Mouse (Mus musculus) lung, postnatal 10 days (tissue): ENCODE measurements at regions not wholly inside any gene's neighbourhood (a gene's known extent, or its start where the extent isn't known, plus 50 kb on each side); places are given as distances from the start of the nearest gene placed in this dataset.

ENCODE experiments used
- DNase-seq: peaks from one replicate; pipeline ENCODE4 v3.0.0; 2021

DNA sequence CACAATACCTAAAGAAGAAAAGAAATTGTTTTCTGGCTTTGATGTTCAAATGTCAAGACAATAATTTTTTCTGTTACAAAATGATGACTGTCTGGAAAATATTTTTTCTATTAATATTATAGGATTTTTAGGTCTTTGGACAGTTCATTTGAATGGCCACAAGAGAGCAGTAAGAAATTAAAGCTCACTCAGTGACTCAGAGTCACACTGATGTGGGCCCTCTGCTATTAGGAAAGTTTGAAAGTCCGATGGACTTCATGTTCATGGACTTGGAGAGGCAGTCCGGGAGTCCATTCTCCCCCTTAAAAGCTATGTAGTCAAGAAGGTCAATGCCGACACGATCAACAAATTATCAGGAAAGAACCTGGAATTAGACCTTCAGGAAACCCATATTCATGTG, 657.0 kb downstream of the Mecom start:
- peak; percentile 9 for DNase-seq

DNA sequence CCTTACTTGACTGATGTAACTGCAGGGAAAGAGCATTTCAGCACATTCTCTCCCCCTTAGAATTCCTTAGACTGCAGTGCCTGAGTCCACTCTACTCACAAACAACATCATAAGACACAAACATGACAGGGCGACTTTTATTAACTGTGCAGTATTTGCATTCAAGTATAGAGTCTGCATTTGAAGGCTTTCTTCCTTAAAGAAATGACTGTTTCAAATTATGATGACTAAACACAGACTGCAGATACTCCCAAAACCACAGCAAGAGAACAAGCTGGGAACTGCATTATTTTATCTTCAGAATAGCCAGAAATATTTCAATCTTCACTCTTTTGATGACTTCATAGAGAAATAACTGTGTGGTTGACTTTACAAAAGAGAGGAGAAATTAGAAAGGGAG, 657.5 kb downstream of the Mecom start:
- DNase-seq, result no peak

DNA sequence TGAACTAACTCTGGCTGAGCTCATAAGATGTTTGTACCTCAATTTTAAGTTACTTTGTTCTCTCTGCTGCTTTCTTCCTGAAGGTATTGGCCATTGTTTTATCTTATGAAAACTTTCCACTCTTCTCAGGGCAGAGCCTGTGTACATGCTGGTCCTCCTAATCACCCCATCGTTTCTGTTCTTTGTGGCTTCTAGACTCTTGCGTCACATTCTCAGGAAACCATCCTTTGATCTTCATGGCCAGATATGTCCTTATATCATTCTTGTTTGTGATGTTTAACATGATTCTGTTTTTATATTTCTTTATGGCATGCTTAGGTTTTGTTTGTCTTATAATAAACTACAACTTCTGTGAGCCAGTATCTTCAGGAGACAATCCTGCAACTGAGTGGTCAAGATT, 658.2 kb downstream of the Mecom start:
- DNase-seq, result no peak

DNA sequence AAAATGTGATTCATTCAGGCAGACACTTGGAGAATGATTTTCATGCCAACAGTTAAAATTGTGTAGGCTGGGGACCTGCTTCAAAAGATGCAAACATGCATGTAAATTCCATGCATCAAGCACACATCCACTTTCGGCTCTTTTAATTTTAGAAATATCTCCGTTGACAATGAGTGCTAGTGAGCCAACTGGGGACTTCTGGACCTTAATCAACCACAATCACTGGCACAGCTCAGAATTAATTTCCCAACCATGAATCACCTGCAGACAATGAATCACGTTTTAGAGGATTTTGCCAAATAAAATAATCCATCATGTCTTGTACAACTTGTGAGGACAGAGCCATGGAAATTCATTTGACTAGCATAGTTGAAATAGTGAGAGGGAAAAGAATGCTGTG, 667.8 kb downstream of the Mecom start:
- DNase-seq, result no peak

DNA sequence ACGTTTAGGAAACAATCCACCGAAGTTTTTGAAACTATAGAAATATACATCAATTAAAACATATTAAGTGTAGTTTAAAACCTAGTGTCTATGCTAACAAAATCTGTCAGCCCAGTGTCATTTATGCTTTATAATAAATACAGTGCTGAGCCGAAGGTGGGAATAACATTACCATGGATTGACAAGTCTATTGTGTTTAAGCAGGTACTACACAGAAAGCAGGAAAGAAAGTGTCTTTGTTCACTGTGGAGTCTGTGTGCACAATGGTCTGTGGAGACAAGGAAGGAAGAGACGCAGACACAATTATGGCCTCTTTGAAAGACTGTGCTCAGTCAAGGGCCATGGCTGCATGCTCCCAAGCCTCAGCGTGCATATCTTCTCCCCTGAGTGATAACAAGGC, 672.0 kb downstream of the Mecom start:
- no peak for DNase-seq

DNA sequence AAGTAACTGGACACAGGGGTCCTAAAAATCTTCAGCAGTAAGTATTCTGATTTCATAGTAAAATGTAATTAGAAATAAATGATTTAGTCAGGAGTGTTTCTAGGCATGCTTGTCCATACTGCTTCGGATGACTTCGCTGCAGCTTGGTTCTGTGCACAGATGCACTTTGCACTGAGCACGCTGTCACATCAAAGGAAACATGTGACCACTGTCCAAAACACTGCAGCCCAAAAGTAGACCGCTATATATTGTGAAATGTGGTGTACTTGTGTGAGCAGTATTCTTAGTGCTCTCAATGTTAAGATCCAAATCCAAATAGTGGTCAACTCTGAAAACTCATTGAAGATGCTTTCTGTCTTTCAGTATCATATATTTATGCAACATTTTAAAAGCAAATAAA, 685.4 kb downstream of the Mecom start:
- no peak for DNase-seq

DNA sequence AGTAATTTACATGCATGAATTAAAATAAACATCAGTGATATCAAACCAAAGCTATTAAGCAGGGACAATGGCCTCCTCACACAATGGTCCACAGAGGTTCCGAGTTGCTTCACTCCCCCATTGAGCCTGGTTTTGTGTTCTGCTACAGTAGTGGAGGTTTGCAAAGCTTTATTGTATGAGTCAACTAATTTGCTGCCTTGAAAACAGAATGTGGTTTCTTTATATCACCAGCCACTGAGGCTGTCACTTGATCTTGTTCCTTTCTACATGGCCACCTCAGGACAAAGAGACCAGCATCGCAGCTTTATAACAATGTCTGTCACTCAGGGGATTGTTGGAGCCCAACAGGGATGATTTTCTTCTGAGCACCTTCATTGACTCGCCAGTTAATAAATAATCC, 695.3 kb downstream of the Mecom start:
- no peak for DNase-seq

DNA sequence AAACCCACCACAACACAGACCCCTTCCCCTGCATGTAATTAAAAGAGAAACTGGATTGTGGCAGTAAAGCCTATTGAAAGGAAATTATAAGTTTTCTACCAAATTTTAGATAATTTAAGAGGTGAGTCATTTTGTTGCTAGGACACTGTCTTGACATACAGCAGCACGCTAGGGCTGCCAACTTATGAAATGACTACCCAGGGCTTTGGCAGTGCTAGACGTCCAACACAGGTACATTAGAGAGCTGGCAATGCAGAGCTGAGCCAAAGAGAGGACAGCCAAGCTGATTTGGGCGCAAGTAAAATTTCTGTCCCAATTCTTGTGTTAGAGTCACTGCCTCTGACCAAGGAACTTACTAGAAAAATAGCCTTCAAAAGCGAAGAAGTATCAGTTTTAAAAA, 712.4 kb downstream of the Mecom start:
- DNase-seq, result no peak

DNA sequence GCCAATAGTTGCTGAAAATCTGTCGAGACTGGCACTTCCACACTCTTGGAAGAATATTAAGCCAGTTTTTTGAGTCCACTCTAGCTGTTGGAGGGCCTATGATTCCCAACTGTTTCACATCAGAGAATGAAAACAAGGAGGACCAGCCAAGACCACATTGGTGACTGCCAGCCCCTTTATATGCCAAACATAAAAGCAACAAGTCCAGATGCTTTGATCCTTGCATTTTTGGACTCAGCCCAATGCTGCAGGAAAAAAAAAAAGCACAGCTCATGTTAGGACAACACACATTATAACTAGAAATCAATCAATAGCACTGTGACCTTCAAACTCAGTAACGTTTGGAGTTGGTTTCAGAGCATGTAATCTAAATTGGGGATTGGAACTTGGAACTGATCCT, 712.9 kb downstream of the Mecom start:
- peak; percentile 15 for DNase-seq

DNA sequence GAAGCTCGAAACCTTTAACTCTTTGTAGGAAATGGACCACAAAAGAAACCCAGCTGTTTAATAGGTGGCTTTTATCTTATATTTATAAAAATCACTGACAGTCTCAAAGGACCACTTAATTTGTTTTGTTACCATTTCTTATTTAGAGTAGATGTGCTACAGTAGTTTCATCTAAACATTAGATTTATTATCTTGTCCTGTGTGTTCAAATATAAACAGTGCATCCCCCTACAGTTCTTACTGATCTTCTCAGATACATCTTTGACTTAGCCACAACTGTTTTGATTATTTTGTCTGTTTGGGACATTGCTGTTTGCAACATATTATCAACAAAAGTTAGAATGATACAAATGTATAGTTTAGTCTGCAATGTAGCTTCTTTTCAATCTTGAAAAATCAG, 716.5 kb downstream of the Mecom start:
- no peak for DNase-seq

DNA sequence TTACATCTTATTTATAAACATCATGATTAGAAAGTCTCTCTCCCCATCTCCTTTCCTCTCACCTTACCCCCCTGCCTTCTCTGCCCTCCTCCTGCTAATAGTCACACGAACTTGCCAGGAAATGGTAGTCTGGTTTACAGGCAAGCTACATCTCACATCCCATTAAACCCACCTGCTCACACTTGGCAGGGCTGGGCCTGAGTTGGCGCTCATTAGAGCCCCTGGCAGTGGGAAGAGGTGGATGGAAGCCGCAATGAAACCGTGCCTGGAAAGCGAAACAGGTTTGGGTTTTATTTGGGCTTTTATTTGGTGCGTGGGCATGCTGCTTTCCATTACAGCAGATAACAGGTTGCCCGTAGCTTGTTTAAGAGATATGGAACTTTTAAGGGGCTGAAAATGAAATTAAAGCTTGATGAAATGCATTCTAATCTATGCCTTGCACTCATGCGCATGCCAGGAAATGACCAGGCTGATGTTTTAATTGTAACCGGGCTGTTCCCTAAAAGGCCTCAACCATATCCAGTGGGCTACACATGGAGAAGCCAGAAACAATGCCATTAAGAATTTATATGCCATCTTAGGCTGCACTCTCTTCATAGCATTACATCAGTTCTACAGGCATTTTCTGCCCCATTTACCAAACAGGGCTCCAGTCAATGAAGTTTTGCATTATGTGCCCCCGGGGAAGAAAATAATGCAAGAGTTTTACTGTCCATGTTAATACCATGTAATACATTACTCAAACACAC, 725.0 kb downstream of the Mecom start:
- DNase-seq, result no peak

DNA sequence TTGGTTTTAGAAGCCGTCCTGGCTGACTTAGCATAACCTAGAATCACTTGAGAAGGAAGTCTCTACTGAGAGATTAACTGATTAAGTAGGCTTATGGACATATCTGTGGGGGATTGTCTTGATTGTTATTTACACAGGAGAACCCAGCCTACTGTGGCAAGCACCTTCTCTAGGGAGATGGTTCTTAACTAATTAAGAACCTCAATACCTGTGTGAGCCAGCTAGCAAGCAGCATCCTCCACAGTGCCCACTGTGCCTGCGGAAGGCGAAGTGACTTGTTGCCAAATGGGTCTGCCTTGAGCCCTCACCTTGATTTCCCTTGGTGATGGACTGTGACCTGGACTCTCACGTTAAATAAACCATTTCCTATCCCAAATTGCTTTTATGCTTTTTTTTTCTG, 730.8 kb downstream of the Mecom start:
- DNase-seq, result no peak

DNA sequence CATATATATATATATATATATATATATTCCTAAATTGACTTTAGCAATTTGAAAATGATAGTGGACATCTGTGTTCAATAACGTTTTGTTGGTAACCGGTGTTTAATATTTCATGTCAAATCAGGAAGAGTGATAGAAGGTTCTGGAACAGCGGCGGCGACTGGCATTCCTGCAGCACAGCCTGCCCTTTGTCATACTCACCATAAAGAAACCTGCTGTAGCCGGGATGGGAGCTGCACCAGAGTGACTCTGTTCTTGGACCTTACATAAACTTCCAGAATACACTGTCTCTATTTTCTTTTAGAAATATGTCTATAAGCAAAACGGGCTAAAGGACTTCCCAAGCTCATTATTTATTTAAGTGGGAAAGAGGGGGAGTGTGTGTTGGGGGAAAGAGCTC, 731.5 kb downstream of the Egfem1 start:
- DNase-seq, result no peak

DNA sequence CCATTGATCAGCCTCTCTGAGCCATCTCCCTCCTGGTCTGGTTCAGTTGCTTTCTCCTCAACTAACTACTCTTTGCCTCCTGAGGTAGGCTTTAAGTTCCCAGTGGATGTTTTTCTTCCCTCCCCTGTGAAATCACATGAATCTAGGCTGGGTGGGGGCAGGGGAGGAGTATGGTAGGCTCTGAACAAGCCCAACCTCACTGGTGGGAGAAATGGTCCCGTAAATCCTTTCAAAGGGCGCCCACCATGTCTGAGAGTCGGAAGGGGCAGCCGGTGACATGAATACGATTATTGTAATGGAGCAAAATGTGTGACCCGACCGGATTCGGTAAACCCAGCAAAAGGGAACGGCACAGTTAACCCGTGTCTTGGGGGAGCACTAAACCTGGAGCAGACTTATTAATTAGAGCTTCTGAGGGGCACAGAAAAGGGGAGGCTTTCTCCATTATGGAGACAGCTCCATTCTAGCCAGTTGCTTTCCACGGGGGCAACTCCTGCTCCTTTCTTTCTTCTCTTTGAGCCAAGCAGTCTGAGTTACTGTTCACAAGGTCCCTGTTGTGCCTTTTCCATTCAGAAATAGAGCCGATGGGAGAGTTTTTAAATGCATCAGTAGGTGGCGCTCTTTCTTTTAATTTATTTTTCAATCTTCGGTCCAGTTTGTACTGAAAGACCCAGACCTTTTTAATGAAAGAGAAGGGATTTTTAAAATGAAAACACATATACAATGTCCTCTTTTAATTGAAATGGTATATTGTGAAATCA, 730.8 kb downstream of the Egfem1 start:
- peak; percentile 58 for DNase-seq

DNA sequence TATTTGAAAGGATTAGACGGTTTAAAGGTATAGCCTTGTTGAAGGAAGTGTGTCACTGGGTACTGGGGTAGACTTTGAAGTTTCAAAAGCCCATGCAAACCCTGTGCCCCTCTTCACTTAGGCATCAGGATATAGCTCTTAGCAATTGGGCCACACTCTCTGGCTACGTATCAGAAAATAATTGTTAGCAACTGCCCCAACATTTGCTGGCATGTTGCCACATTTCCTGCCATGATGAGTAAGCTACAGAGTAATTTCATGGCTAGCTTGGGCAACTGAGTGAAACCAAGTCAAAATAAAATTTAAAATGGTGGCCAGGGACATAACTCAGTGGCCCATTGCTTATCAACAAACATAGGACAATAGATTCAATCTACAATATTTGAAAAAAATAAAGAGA, 724.2 kb downstream of the Egfem1 start:
- DNase-seq, result peak; percentile 3

DNA sequence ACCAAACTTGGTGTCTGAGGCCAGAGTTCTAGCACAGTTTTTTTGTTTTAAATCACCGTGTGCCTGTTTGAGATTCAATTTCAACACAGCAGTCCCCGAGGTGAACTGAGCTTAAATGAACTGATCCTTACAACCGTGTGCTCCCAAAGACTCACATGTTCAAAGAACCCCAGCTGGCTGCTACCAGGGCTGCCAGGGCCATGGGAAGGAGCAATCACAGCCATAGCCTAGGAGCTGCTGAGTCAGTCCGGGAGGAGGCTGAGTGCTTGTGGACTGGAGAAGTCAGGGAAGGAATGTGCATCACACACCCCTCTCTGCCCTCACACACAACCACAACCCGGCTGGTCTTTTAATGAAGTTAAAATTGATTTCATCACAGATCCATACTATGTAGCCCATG, 721.6 kb downstream of the Egfem1 start:
- DNase-seq, result no peak

DNA sequence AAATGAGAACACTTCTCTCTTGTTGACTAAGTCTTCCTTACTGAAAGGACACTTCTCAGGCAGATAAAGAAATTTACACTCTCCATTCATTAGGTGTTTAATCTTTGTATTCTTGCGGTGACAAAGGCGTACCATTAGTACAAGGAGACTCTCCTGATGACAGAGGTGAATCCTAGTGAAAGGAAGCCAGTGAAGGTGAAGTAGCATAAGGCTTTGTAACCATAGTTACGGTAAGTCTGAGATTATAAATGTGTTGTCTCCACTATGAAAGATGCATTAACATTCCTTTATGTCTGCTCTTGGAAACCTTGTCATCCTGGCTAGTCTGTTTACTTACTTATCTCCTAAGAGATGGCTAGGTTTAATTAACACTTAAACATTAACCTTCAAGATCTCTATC, 719.3 kb downstream of the Egfem1 start:
- DNase-seq, result no peak

DNA sequence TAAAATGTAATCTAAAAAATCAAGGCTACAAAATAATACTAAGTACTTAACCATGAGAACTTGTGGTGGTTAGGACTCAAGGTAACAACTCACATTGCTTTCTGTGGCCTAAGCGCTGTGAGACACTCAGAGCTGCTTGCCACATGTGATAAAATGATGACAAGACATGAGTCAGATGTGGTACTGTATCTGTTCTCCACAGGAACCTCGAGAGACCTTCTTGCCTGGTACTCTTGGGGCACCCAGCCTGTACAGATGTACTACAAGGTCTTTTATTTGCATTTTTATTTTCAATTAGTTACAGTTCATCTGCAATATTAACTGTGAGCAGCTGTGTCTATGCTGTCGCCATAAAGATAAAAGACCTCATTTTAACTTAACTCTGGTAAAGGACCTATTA, 692.5 kb downstream of the Egfem1 start:
- no peak for DNase-seq

DNA sequence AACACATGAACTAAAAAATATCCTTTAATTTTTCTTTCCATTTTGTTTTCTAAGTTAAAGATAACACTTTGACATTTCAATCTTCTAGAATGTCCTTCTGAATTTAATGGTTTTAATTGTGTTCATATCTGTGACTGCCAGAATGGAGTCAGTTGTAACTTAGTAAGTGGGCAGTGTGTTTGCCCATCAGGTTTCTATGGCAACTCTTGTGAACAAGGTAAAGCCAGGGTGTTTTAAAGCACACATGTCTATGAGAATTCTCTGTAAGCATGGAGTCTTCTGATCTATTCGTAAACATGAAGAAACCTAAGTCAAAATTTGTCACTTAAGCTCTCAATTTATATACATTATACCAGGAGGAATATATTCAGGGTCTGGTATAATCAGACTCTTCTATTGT, 689.4 kb downstream of the Egfem1 start:
- no peak for DNase-seq

DNA sequence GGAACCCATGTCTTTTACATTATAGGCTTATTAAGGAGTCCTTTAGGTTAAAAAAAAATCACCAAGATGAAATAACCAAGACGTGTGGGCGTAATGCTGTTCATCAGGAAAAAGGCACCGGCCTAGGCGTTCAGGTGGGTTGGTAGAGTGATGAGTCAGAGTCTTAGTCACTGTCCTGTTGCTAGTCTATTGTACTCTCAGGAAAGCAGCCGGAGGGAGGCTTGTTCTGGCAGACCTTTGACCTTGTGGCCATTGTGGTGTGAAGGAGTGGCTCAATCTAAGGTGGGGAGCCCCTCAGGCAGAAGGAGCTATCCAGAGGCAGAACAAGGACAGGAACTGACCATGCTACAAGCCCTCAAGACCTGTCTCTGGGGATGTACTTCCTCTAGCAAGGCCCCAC, 686.8 kb downstream of the Egfem1 start:
- no peak for DNase-seq

DNA sequence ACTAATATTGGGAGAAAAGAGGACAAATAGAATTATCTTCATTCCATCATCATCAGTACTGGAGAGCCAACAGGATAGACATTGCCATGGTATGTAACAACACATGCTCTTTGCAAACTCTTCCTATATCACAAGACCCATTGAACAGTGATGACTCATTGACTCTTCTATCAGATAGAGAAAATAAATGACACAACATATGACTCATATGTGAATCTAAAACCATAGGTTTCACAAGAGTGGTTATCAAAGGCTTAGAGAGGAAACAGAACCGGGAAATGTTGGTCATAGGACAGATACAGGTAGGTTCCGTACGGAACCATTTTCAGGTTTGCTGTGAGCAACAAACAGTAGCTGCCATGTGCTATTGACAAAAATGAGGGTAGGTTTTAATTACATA, 682.2 kb downstream of the Egfem1 start:
- no peak for DNase-seq

DNA sequence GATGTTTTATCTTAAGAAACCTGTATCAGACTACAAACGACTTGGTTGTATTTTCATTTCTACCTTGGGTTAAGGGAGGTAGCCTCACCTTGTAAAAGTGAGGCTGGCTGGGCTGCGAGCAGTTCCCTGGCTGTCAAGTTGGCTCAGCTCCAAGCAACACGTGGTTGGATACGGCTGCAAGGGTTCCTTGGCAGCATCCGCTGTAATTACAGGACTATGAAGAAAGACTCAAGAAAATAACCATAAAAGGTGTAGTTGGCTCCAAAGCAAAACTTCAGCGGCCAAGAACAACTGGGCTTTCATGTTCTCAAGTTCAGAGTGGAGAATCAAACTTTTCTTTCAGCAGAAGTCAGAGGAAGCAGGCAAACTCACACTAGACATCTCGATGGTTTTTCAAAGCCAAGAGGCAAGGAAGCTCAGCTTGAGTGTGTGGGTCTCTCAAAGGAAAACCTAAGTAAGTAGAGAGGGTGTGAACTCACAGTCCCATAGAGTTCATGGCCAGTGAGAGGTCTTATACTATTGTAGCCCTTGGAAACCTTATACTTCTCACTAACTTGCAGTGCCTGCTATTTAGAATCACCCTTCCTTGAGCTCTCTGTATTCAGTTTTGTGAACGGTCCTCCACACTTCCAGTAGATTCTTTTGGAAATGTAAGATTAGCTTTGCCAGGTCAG, 676.1 kb downstream of the Egfem1 start:
- peak; percentile 55 for DNase-seq
